Mouse (Mus musculus) MEL (cell line): ENCODE data around the gene 6330409D20Rik. TPM values are rescaled to one million over a fixed set of nuclear protein-coding genes. Genes with fewer than 3 reads are reported as not detected.
A peak's percentile ranks its signal among the peaks of the same experiment; 100 is the strongest.

Experiments
- DNase-seq: peaks from one replicate; pipeline ENCODE4 v3.0.0; 2011; ENCODE audit warnings: low read depth, low spot score
- H3K27ac ChIP-seq: 2 replicates; pipeline ENCODE4 v1.5.1; 2012; ENCODE audit warnings: low read depth, mild to moderate bottlenecking, control low read depth, low read length, moderate library complexity; ENCODE audit not compliant: control insufficient read depth
- H3K27me3 ChIP-seq, 2 experiments: fragments of 150-350 bp in 1 of 2; sonication (generic) in 1 of 2; 2 replicates each; pipeline ENCODE4 v1.6.1; 2012; ENCODE audit warnings: low read length in 2 of 2, mild to moderate bottlenecking in 2 of 2, improper control_type of control experiment in 1 of 2, moderate library complexity in 1 of 2; ENCODE audit not compliant: insufficient read depth in 2 of 2, control insufficient read depth in 1 of 2
- H3K36me3 ChIP-seq, 2 experiments: 2 replicates each; pipeline ENCODE4 v1.6.1; 2012 to 2014; ENCODE audit warnings: low read length in 2 of 2, improper control_type of control experiment in 1 of 2, inconsistent platforms in 1 of 2, mild to moderate bottlenecking in 1 of 2; ENCODE audit not compliant: insufficient read depth in 2 of 2, control insufficient read depth in 1 of 2
- H3K4me1 ChIP-seq, 2 experiments: fragments of 150-350 bp in 1 of 2; sonication (generic) in 1 of 2; 2 replicates each; pipeline ENCODE4 v1.6.1; 2012; ENCODE audit warnings: low read length in 2 of 2, improper control_type of control experiment in 1 of 2, mild to moderate bottlenecking in 1 of 2; ENCODE audit not compliant: insufficient read depth in 2 of 2, control insufficient read depth in 1 of 2
- H3K4me3 ChIP-seq, 2 experiments: fragments of 150-350 bp in 1 of 2; sonication (generic) in 1 of 2; 2 replicates each; pipeline ENCODE4 v1.5.1; 2012; ENCODE audit warnings: low read depth in 2 of 2, low read length in 2 of 2, mild to moderate bottlenecking in 2 of 2, moderate library complexity in 2 of 2, control low read depth in 1 of 2, improper control_type of control experiment in 1 of 2; ENCODE audit not compliant: control insufficient read depth in 1 of 2, insufficient read depth in 1 of 2
- H3K79me2 ChIP-seq: 2 replicates; pipeline ENCODE4 v1.6.1; 2012; ENCODE audit warnings: mild to moderate bottlenecking, low read length, moderate library complexity; ENCODE audit not compliant: control insufficient read depth, poor library complexity, insufficient read depth
- H3K9ac ChIP-seq: 2 replicates; pipeline ENCODE4 v1.6.1; 2012; ENCODE audit warnings: low read depth, mild to moderate bottlenecking, control low read depth, low read length, moderate library complexity; ENCODE audit not compliant: control insufficient read depth, poor library complexity, severe bottlenecking
- H3K9me3 ChIP-seq: fragments of 150-350 bp; sonication (generic); replicated peaks from 2 replicates; pipeline ENCODE4 v1.6.1; 2012; ENCODE audit warnings: mild to moderate bottlenecking, low read length, improper control_type of control experiment, moderate library complexity; ENCODE audit not compliant: insufficient read depth
- CHD1 ChIP-seq: IDR thresholded peaks from 2 replicates; pipeline ENCODE4 v1.6.1; 2012; ENCODE audit warnings: low read depth, mild to moderate bottlenecking, inconsistent platforms, low read length, improper control_type of control experiment
- E2F4 ChIP-seq: IDR thresholded peaks from 2 replicates; pipeline ENCODE4 v1.6.1; 2011; ENCODE audit warnings: low read depth, low read length, improper control_type of control experiment, borderline replicate concordance
- ELF1 ChIP-seq: IDR thresholded peaks from 2 replicates; pipeline ENCODE4 v1.6.1; 2014; ENCODE audit warnings: low read depth, mild to moderate bottlenecking, inconsistent platforms, low read length, improper control_type of control experiment, moderate library complexity
- GABPA ChIP-seq: IDR thresholded peaks from 2 replicates; pipeline ENCODE4 v1.6.1; 2012; ENCODE audit warnings: low read depth, mild to moderate bottlenecking, inconsistent platforms, low read length, improper control_type of control experiment, moderate library complexity
- GATA1 ChIP-seq: IDR thresholded peaks from 2 replicates; pipeline ENCODE4 v1.6.1; 2011; ENCODE audit warnings: low read depth, low read length, improper control_type of control experiment
- MYB ChIP-seq: IDR thresholded peaks from 2 replicates; pipeline ENCODE4 v1.6.1; 2011; ENCODE audit warnings: mild to moderate bottlenecking, low read depth, low read length, improper control_type of control experiment
- POLR2A ChIP-seq, 2 experiments: IDR thresholded peaks; 2 replicates each; pipeline ENCODE4 v1.6.1; 2011 to 2012; ENCODE audit warnings: low read length in 2 of 2, mild to moderate bottlenecking in 2 of 2, control low read depth in 1 of 2, improper control_type of control experiment in 1 of 2, low read depth in 1 of 2, moderate library complexity in 1 of 2; ENCODE audit not compliant: control insufficient read depth in 1 of 2, insufficient read depth in 1 of 2, poor library complexity in 1 of 2
- POLR2AphosphoS5 ChIP-seq: IDR thresholded peaks from 2 replicates; pipeline ENCODE4 v1.6.1; 2012; ENCODE audit warnings: low read depth, borderline replicate concordance, mild to moderate bottlenecking, inconsistent platforms, low read length, moderate library complexity, mixed read lengths
- RCOR1 ChIP-seq: IDR thresholded peaks from 2 replicates; pipeline ENCODE4 v1.6.1; 2012; ENCODE audit warnings: low read depth, mild to moderate bottlenecking, inconsistent platforms, low read length, improper control_type of control experiment
- SIN3A ChIP-seq: IDR thresholded peaks from 2 replicates; pipeline ENCODE4 v1.6.1; 2012; ENCODE audit warnings: low read length, improper control_type of control experiment, inconsistent platforms
- SMC3 ChIP-seq: IDR thresholded peaks from 2 replicates; pipeline ENCODE4 v1.6.1; 2011; ENCODE audit warnings: low read depth, low read length, improper control_type of control experiment
- TCF12 ChIP-seq: IDR thresholded peaks from 2 replicates; pipeline ENCODE4 v1.6.1; 2014; ENCODE audit warnings: low read depth, mild to moderate bottlenecking, inconsistent platforms, low read length, improper control_type of control experiment, moderate library complexity
- UBTF ChIP-seq: IDR thresholded peaks from 2 replicates; pipeline ENCODE4 v1.6.1; 2012; ENCODE audit warnings: low read depth, mild to moderate bottlenecking, inconsistent platforms, low read length, improper control_type of control experiment, moderate library complexity, borderline replicate concordance; ENCODE audit not compliant: insufficient read depth
- USF2 ChIP-seq, 2 experiments: IDR thresholded peaks; 2 replicates each; pipeline ENCODE4 v1.6.1; 2011 to 2012; ENCODE audit warnings: improper control_type of control experiment in 2 of 2, low read length in 2 of 2, borderline replicate concordance in 1 of 2, inconsistent platforms in 1 of 2, low read depth in 1 of 2, mild to moderate bottlenecking in 1 of 2; ENCODE audit not compliant: insufficient read depth in 1 of 2
- ZMIZ1 ChIP-seq: IDR thresholded peaks from 2 replicates; pipeline ENCODE4 v1.6.1; 2012; ENCODE audit warnings: low read depth, mild to moderate bottlenecking, inconsistent platforms, low read length, improper control_type of control experiment, moderate library complexity
- polyA plus RNA-seq, 2 experiments: library from polyadenylated mRNA; stranded (reverse) in 1 of 2; unstranded in 1 of 2; fragments of >175 nt in 1 of 2; fragments of >200 nt in 1 of 2; gene quantifications; 2 replicates each; pipeline versions ENCODE4 v1.2.1 to v1.2.4; 2012; ENCODE audit warnings: low replicate concordance in 2 of 2, low read depth in 1 of 2; ENCODE audit not compliant: insufficient read length in 2 of 2, insufficient read depth in 1 of 2, missing spikeins in 1 of 2
- total RNA-seq: library from RNA; depleted of rRNA; stranded (reverse); fragments of 300-350 nt; gene quantifications from 2 replicates; pipeline ENCODE4 v1.2.3, GENCODE M21; 2012

Gene 6330409D20Rik
- total and polyA plus RNA-seq, 3 experiments: not detected

DNA sequence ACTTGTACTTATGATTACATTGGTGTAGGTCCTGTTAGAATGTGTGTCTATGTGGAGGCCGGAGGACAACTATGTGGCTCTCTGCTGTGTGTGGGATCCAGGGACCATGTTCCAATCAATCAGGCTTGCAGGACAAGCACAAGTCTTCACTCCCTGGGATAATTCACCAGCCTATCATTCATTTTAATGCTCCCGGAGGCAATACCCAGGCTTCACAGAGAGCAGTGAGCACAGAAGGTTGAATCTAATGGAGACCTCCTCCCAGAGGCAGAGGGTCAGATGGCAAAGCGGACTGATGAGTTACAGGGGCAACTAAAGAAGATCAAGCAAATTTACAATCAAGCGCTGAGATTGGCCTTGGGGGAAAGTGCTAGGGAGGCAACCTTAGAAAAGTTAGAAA lies 11.3 kb downstream of the 6330409D20Rik start:
- no peak for DNase-seq
- peaks cover 0 to 3% of the 10 kb centered on the region in 2 experiments; a peak in 1 of 4 replicates for H3K4me1 ChIP-seq
- no peak for TF ChIP-seq SMC3
- TF ChIP-seq ZMIZ1: no peak
- TF ChIP-seq POLR2AphosphoS5: no peak
- no peak for TF ChIP-seq E2F4
- no peak for TF ChIP-seq TCF12
- TF ChIP-seq USF2 (IDR thresholded peaks at IDR 0.05; ENCODE audit: borderline replicate concordance in 1 of 2, insufficient read depth in 1 of 2, low read depth in 1 of 2, low read length in 2 of 2): no peak
- TF ChIP-seq, all 39 proteins: peak for 0
- Histone ChIP-seq H3K9me3 (no peaks in the 10 kb centered on the region), H3K4me3 (no peak overlapping the region), H3K36me3 (no peaks in the 10 kb centered on the region), H3K79me2 (no peaks in the 10 kb centered on the region), H3K27ac (no peak overlapping the region), H3K27me3 (no peaks in the 10 kb centered on the region; a peak in 1 of 4 replicates), H3K9ac (no peak overlapping the region)

- no peak overlapping the region for H3K4me3 ChIP-seq
- H3K79me2 ChIP-seq: no peaks in the 10 kb centered on the region
- H3K27ac ChIP-seq: no peak overlapping the region
- no peaks in the 10 kb centered on the region; a peak in 1 of 4 replicates for H3K27me3 ChIP-seq
- no peak for TF ChIP-seq SMC3
- H3K4me1 ChIP-seq: peaks cover 0 to 3% of the 10 kb centered on the region in 2 experiments; a peak in 1 of 4 replicates
- H3K9ac ChIP-seq: no peak overlapping the region
- no peaks in the 10 kb centered on the region for H3K9me3 ChIP-seq
- H3K36me3 ChIP-seq: no peaks in the 10 kb centered on the region
- DNase-seq: no peak
Measured at GRCm38 (mm10) chr2:32728463-32728862, 12.4 kb downstream of the 6330409D20Rik start.

- DNase-seq: peak; percentile 98
- H3K4me3 ChIP-seq: peak overlapping the region; percentile 7 to 35; a peak in 1 of 4 replicates
- TF ChIP-seq ELF1 (no peak), GATA1 (no peak), SIN3A (0 out of 2 replicates have a peak, but pooled peaks have one; percentile 16), RCOR1 (peak; percentile 83), GABPA (no peak), UBTF (no peak), MYB (no peak), CHD1 (no peak), E2F4 (no peak), POLR2A (IDR thresholded peaks at IDR 0.05; ENCODE audit: control insufficient read depth in 1 of 2, insufficient read depth in 1 of 2, low read depth in 1 of 2, low read length in 2 of 2, poor library complexity in 1 of 2) (no peak)
- TF ChIP-seq, all 39 proteins: peak for 2
- Histone ChIP-seq H3K9me3 (no peaks in the 10 kb centered on the region), H3K27me3 (no peaks in the 10 kb centered on the region; a peak in 1 of 4 replicates), H3K4me1 (peaks cover 0 to 3% of the 10 kb centered on the region in 2 experiments; a peak in 1 of 4 replicates), H3K9ac (no peak overlapping the region), H3K27ac (no peak overlapping the region), H3K79me2 (no peaks in the 10 kb centered on the region), H3K36me3 (no peaks in the 10 kb centered on the region)
Measured at GRCm38 (mm10) chr2:32727435-32727834, 13.4 kb downstream of the 6330409D20Rik start.
